9 mouse cellular contexts compared by ENCODE assay signal in the genomic region with DNA sequence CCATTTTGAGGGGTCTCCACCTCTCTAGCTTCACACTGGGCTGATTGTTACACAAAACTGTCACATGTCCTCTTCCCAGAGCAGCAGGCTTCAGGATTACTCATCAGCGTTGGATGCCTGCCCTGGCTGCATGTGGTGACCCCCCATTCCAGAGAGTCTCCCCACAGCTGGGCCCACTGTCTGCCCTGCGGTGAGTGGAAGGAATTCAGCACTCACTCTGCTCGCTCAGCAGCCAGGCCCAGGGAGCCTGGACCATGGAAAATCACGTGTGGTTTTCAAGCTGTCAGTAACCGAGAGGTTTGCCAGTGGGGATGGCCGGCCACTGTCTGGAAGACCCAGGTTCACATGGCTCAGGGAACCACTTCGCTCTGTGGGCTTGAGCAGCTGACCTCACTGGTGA. TPM values are rescaled to one million over a fixed set of nuclear protein-coding genes. Genes with fewer than 3 reads are reported as not detected.
DNase-seq lines count a peak whose midpoint lies in the region; ATAC-seq and TF ChIP-seq lines count a peak whose summit lies in the region.
"Had no signal": no experiment of that assay in that cellular context is flagged by ENCODE, and none has a peak within 500 bp of the region (broad histone marks: within the 10 kb centered on the region; RNA-seq: fewer than 3 reads in every experiment).

No protein-coding gene starts in this region.

- no peak overlapping the region for H3K4me3 ChIP-seq in forebrain, embryonic 14.5 days (ENCODE audit: low read depth, low read length)
- H3K4me3 ChIP-seq in forebrain, embryonic 16.5 days (replicated peaks; ENCODE audit: low read length) = no peak overlapping the region
- H3K4me3 ChIP-seq in intestine, postnatal 0 days (ENCODE audit: low read depth, low read length) = no peak overlapping the region
- no peak overlapping the region for H3K4me3 ChIP-seq in lung, embryonic 16.5 days (ENCODE audit: low read length)
- H3K4me3 ChIP-seq: midbrain, embryonic 12.5 days had no signal

- peak; percentile 43 for DNase-seq in forebrain, embryonic 14.5 days (ENCODE audit: low spot score)
- peak; percentile 96 for DNase-seq in NIH3T3 (ENCODE audit: low read depth)
- DNase-seq in gastrocnemius, postnatal 25 days = peak; percentile 82
- DNase-seq in thymus, adult 18-20 months = no peak
- no peak for DNase-seq in thymus, postnatal 14 days

- no peak for ATAC-seq in forebrain, embryonic 14.5 days
- no peak for ATAC-seq in forebrain, embryonic 16.5 days
- ATAC-seq in intestine, postnatal 0 days = no peak
- ATAC-seq in lung, embryonic 16.5 days (ENCODE audit: low read depth) = peak; percentile 30; the same call in 1 of the 2 replicates

- no peak overlapping the region for H3K9ac ChIP-seq in forebrain, embryonic 14.5 days (ENCODE audit: low read length)
- no peak overlapping the region for H3K9ac ChIP-seq in forebrain, embryonic 16.5 days (replicated peaks; ENCODE audit: low read depth, low read length)
- H3K9ac ChIP-seq in intestine, postnatal 0 days (ENCODE audit: low read depth, low read length) = peak overlapping the region; percentile 11; the same call in 1 of the 2 replicates
- no peak overlapping the region for H3K9ac ChIP-seq in lung, embryonic 16.5 days (ENCODE audit: low read length)
- H3K9ac ChIP-seq: midbrain, embryonic 12.5 days had no signal

- no peak for TF ChIP-seq CTCF in intestine, postnatal 0 days (IDR thresholded peaks at IDR 0.05; ENCODE audit: low read depth)

- H3K27me3 ChIP-seq in forebrain, embryonic 14.5 days (replicated peaks; ENCODE audit: control insufficient read depth, insufficient read depth, low read length) = peaks cover 2% of the 10 kb centered on the region; the same call in 1 of the 2 replicates
- peaks cover 4% of the 10 kb centered on the region; the same call in 1 of the 2 replicates for H3K27me3 ChIP-seq in forebrain, embryonic 16.5 days (replicated peaks; ENCODE audit: control insufficient read depth, insufficient read depth, low read length)
- H3K27me3 ChIP-seq in intestine, postnatal 0 days (replicated peaks; ENCODE audit: control insufficient read depth, insufficient read depth, low read length) = no peaks in the 10 kb centered on the region
- no peaks in the 10 kb centered on the region; the same call in 1 of the 2 replicates for H3K27me3 ChIP-seq in lung, embryonic 16.5 days (ENCODE audit: control insufficient read depth, insufficient read depth, low read depth, low read length)

- 57% methylated on average over 7 of the region's 7 CpGs for WGBS in forebrain, embryonic 14.5 days
- WGBS in forebrain, embryonic 16.5 days = 42% methylated on average over 7 of the region's 7 CpGs
- 48% methylated on average over 7 of the region's 7 CpGs for WGBS in intestine, postnatal 0 days
- 37% methylated on average over 7 of the region's 7 CpGs for WGBS in lung, embryonic 16.5 days

- no peaks in the 10 kb centered on the region for H3K36me3 ChIP-seq in forebrain, embryonic 14.5 days (ENCODE audit: control insufficient read depth, insufficient read depth, low read length)
- no peaks in the 10 kb centered on the region for H3K36me3 ChIP-seq in forebrain, embryonic 16.5 days (ENCODE audit: control insufficient read depth, insufficient read depth)
- H3K36me3 ChIP-seq in intestine, postnatal 0 days (ENCODE audit: control insufficient read depth, insufficient read depth) = no peaks in the 10 kb centered on the region
- H3K36me3 ChIP-seq in lung, embryonic 16.5 days (ENCODE audit: control insufficient read depth, insufficient read depth, low read length) = no peaks in the 10 kb centered on the region
- H3K36me3 ChIP-seq: midbrain, embryonic 12.5 days had no signal

- H3K4me2 ChIP-seq in forebrain, embryonic 14.5 days (ENCODE audit: low read length) = no peak overlapping the region
- H3K4me2 ChIP-seq in forebrain, embryonic 16.5 days (ENCODE audit: low read length) = no peak overlapping the region
- H3K4me2 ChIP-seq in intestine, postnatal 0 days (replicated peaks; ENCODE audit: low read depth) = no peak overlapping the region
- H3K4me2 ChIP-seq in lung, embryonic 16.5 days (ENCODE audit: low read depth, low read length) = no peak overlapping the region
- H3K4me2 ChIP-seq: midbrain, embryonic 12.5 days had no signal

- no peaks in the 10 kb centered on the region for H3K9me3 ChIP-seq in forebrain, embryonic 14.5 days (replicated peaks; ENCODE audit: control insufficient read depth, low read length)
- no peaks in the 10 kb centered on the region for H3K9me3 ChIP-seq in forebrain, embryonic 16.5 days (ENCODE audit: control insufficient read depth, low read length)
- H3K9me3 ChIP-seq in intestine, postnatal 0 days (ENCODE audit: control insufficient read depth) = no peaks in the 10 kb centered on the region
- no peaks in the 10 kb centered on the region for H3K9me3 ChIP-seq in lung, embryonic 16.5 days (ENCODE audit: control insufficient read depth, low read length)
- H3K9me3 ChIP-seq: midbrain, embryonic 12.5 days had no signal

- no peaks in the 10 kb centered on the region for H3K4me1 ChIP-seq in forebrain, embryonic 14.5 days (ENCODE audit: control insufficient read depth, insufficient read depth, low read length)
- H3K4me1 ChIP-seq in forebrain, embryonic 16.5 days (replicated peaks; ENCODE audit: control insufficient read depth, insufficient read depth, low read length) = no peaks in the 10 kb centered on the region
- no peaks in the 10 kb centered on the region for H3K4me1 ChIP-seq in intestine, postnatal 0 days (replicated peaks; ENCODE audit: control insufficient read depth, insufficient read depth, low read length)
- H3K4me1 ChIP-seq in lung, embryonic 16.5 days (replicated peaks; ENCODE audit: control insufficient read depth, insufficient read depth, low read length) = peaks cover 4% of the 10 kb centered on the region
- H3K4me1 ChIP-seq: midbrain, embryonic 12.5 days had no signal

- no peak overlapping the region for H3K27ac ChIP-seq in forebrain, embryonic 14.5 days (ENCODE audit: low read depth, low read length)
- no peak overlapping the region for H3K27ac ChIP-seq in forebrain, embryonic 16.5 days (ENCODE audit: low read length)
- no peak overlapping the region for H3K27ac ChIP-seq in intestine, postnatal 0 days (ENCODE audit: low read depth, low read length)
- no peak overlapping the region for H3K27ac ChIP-seq in lung, embryonic 16.5 days (ENCODE audit: low read length)
- H3K27ac ChIP-seq: midbrain, embryonic 12.5 days had no signal

RNA-seq across cellular contexts. Expression of a gene that starts 5.8 kb away (rescaled TPM):
- polyA plus RNA-seq in forebrain, embryonic 14.5 days (2014; fragmentation: Nextera tagmentation; extraction: Ambion mirVana) = 6.8 and 13.0 TPM in 2 replicates
- polyA plus RNA-seq in forebrain, embryonic 16.5 days (2015; fragmentation: Nextera tagmentation; extraction: Ambion mirVana) = 12.6 and 18.5 TPM in 2 replicates
- total RNA-seq in gastrocnemius, postnatal 25 days (2021) = 10 to 100 TPM; 23.9 to 31.3 TPM
- 15.0 and 15.8 TPM in 2 replicates for polyA plus RNA-seq in intestine, postnatal 0 days (2015; fragmentation: Nextera tagmentation; extraction: Ambion mirVana)
- polyA plus RNA-seq in lung, embryonic 16.5 days (2015; fragmentation: Nextera tagmentation; extraction: Ambion mirVana) = 35.1 and 37.4 TPM in 2 replicates

RNA-seq across cellular contexts. Expression of a gene that starts 18.1 kb away (rescaled TPM):
- polyA plus RNA-seq in forebrain, embryonic 14.5 days (2014; fragmentation: Nextera tagmentation; extraction: Ambion mirVana) = 3.9 and 5.3 TPM in 2 replicates
- 8.7 and 8.8 TPM in 2 replicates for polyA plus RNA-seq in forebrain, embryonic 16.5 days (2015; fragmentation: Nextera tagmentation; extraction: Ambion mirVana)
- 1 to 10 TPM; 1.8 to 2.8 TPM for total RNA-seq in gastrocnemius, postnatal 25 days (2021)
- polyA plus RNA-seq in intestine, postnatal 0 days (2015; fragmentation: Nextera tagmentation; extraction: Ambion mirVana) = 9.0 and 9.2 TPM in 2 replicates
- polyA plus RNA-seq in lung, embryonic 16.5 days (2015; fragmentation: Nextera tagmentation; extraction: Ambion mirVana) = 8.0 and 8.4 TPM in 2 replicates

RNA-seq across cellular contexts. Expression of a gene that starts 22.2 kb away (rescaled TPM):
- 65.0 and 73.0 TPM in 2 replicates for polyA plus RNA-seq in forebrain, embryonic 14.5 days (2014; fragmentation: Nextera tagmentation; extraction: Ambion mirVana)
- 72.1 and 75.8 TPM in 2 replicates for polyA plus RNA-seq in forebrain, embryonic 16.5 days (2015; fragmentation: Nextera tagmentation; extraction: Ambion mirVana)
- 10 to 100 TPM; 34.8 to 37.6 TPM for total RNA-seq in gastrocnemius, postnatal 25 days (2021)
- 32.3 and 32.7 TPM in 2 replicates for polyA plus RNA-seq in intestine, postnatal 0 days (2015; fragmentation: Nextera tagmentation; extraction: Ambion mirVana)
- polyA plus RNA-seq in lung, embryonic 16.5 days (2015; fragmentation: Nextera tagmentation; extraction: Ambion mirVana) = 127 and 139 TPM in 2 replicates

RNA-seq across cellular contexts. Expression of a gene that starts 42.7 kb away (rescaled TPM):
- polyA plus RNA-seq in forebrain, embryonic 14.5 days (2014; fragmentation: Nextera tagmentation; extraction: Ambion mirVana) = not detected in 2 replicates
- not detected in 2 replicates for polyA plus RNA-seq in forebrain, embryonic 16.5 days (2015; fragmentation: Nextera tagmentation; extraction: Ambion mirVana)
- not detected for total RNA-seq in gastrocnemius, postnatal 25 days (2021)
- polyA plus RNA-seq in intestine, postnatal 0 days (2015; fragmentation: Nextera tagmentation; extraction: Ambion mirVana) = 20.9 and 22.7 TPM in 2 replicates
- 450 and 673 TPM in 2 replicates for polyA plus RNA-seq in lung, embryonic 16.5 days (2015; fragmentation: Nextera tagmentation; extraction: Ambion mirVana)

RNA-seq across cellular contexts. Expression of a gene that starts 52.4 kb away (rescaled TPM):
- 2.1 TPM in 2 replicates for polyA plus RNA-seq in forebrain, embryonic 14.5 days (2014; fragmentation: Nextera tagmentation; extraction: Ambion mirVana)
- polyA plus RNA-seq in forebrain, embryonic 16.5 days (2015; fragmentation: Nextera tagmentation; extraction: Ambion mirVana) = 1.9 and 2.4 TPM in 2 replicates
- total RNA-seq in gastrocnemius, postnatal 25 days (2021) = 1,000 to 10,000 TPM; 3,395 to 3,606 TPM
- 9.9 and 10.1 TPM in 2 replicates for polyA plus RNA-seq in intestine, postnatal 0 days (2015; fragmentation: Nextera tagmentation; extraction: Ambion mirVana)
- polyA plus RNA-seq in lung, embryonic 16.5 days (2015; fragmentation: Nextera tagmentation; extraction: Ambion mirVana) = 46.8 and 52.4 TPM in 2 replicates

Comparison
In these comparisons a context has a peak if more than half of its experiments do, and no peak if none do; other contexts are left out.
1. DNase-seq: peak in forebrain, embryonic 14.5 days (single experiment), NIH3T3 (single experiment) and gastrocnemius, postnatal 25 days (single experiment); none in thymus, adult 18-20 months (0 of 2) and thymus, postnatal 14 days (single experiment).